Mouse (Mus musculus) neural tube, embryonic 12.5 days (tissue): Measurements from ENCODE around the gene Prpf8. TPM values are rescaled to one million over a fixed set of nuclear protein-coding genes. Genes with fewer than 3 reads are reported as not detected.
"Not testable (repeated sequence)": the region's sequence is repeated elsewhere in the genome, so short reads cannot be mapped to it uniquely, and the experiment has no call there.

Experiments used
- ATAC-seq: fragments of 200-750 bp; cut with Nextera tagmentation; 2 replicates; pipeline ENCODE4 v1.8.0; 2017; ENCODE audit warnings: low read depth, mild to moderate bottlenecking, moderate TSS enrichment, moderate library complexity; ENCODE audit not compliant: low FRiP score
- H3K27ac ChIP-seq: fragments of 300-500 bp; sonication (generic); 2 replicates; pipeline ENCODE4 v1.5.1; 2016
- H3K27me3 ChIP-seq: fragments of 300-500 bp; sonication (generic); replicated peaks from 2 replicates; pipeline ENCODE4 v1.6.1; 2016; ENCODE audit warnings: mild to moderate bottlenecking
- H3K36me3 ChIP-seq: fragments of 300-500 bp; sonication (generic); 2 replicates; pipeline ENCODE4 v1.6.1; 2016; ENCODE audit warnings: mild to moderate bottlenecking
- H3K4me1 ChIP-seq: fragments of 300-500 bp; sonication (generic); 2 replicates; pipeline ENCODE4 v1.6.1; 2016
- H3K4me2 ChIP-seq: fragments of 300-500 bp; sonication (generic); replicated peaks from 2 replicates; pipeline ENCODE4 v1.6.1; 2016; ENCODE audit warnings: mild to moderate bottlenecking
- H3K4me3 ChIP-seq: fragments of 300-500 bp; sonication (generic); 2 replicates; pipeline ENCODE4 v1.5.1; 2016
- H3K9ac ChIP-seq: fragments of 300-500 bp; sonication (generic); 2 replicates; pipeline ENCODE4 v1.6.1; 2016; ENCODE audit warnings: mild to moderate bottlenecking
- H3K9me3 ChIP-seq: fragments of 300-500 bp; sonication (generic); 2 replicates; pipeline ENCODE4 v1.6.1; 2016; ENCODE audit warnings: mild to moderate bottlenecking
- WGBS: fragments of 180-500 bp; shearing (Covaris S2); methylation state at CpG from one replicate; pipeline ENCODE4 v1.1.7; 2016; 5-methylcytosine and 5-hydroxymethylcytosine counted together
- polyA plus RNA-seq: library from polyadenylated mRNA; unstranded; fragments of >200 nt; fragmentation: Nextera tagmentation; extraction: Ambion mirVana; gene quantifications from 2 replicates; pipeline ENCODE4 v1.2.1, GENCODE M21; 2016

Prpf8 gene
- polyA plus RNA-seq, 1 experiment from 2014 or later = 68.3 TPM

GRCm38 (mm10) chr11:75538970-75539299, 52.3 kb downstream of the Prpf8 start:
- Histone ChIP-seq H3K27me3 (no peaks in the 10 kb centered on the region), H3K36me3 (peaks cover 5% of the 10 kb centered on the region; the same call in 1 of the 2 replicates), H3K4me1 (peaks cover 31% of the 10 kb centered on the region), H3K4me2 (no peak overlapping the region), H3K27ac (no peak overlapping the region), H3K4me3 (no peak overlapping the region), H3K9ac (no peak overlapping the region), H3K9me3 (no peaks in the 10 kb centered on the region)
- 91% methylated on average over 13 of the region's 13 CpGs for WGBS
- no peak for ATAC-seq

GRCm38 (mm10) chr11:75540209-75540608, 53.6 kb downstream of the Prpf8 start:
- 94% methylated on average over 8 of the region's 8 CpGs for WGBS

DNA sequence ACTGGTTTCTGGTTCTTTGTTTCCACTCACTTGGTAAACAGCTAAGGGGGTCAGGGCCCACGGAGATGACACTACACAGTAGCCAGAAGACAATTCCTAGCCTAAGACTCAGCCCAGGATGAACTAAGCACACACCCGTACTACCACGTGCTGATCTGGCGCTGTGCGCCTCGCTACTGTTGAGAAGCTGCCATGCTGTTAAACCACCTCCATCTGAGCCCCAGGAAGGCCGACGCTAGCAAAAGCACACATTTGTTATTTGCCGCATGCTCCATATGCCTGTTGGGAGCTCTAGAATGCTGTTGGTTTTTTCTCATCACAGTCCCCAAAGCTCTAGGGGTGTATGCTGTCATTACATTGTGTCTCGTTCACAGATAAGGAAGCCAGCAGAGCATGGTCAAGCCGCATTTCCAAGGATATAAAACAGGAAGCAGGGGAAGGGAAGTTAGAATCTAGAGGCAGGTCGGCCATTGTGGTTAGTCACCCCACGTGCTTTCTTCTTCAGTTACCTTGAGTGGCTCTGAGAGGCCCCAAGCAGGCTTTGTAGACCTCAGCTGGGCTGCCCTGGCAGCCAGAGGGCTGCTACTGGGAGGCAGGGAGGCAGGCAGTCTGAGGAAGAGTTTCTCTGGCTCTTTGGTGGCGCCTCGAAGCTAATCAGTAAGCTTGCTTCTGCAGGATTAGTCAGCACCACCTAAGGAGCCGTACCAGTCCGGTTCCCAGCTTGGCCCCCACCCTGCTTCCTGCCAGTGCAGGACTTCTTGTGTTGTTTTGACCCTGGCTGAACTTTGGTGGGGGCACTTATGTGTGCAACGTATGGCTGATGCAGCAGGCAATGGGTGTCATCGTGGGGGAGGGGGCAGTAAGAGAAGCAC, 54.3 kb downstream of the Prpf8 start:
- WGBS = 81% methylated on average over 19 of the region's 19 CpGs
- no peaks in the 10 kb centered on the region for H3K27me3 ChIP-seq
- H3K4me3 ChIP-seq = no peak overlapping the region
- H3K36me3 ChIP-seq = peaks cover 19% of the 10 kb centered on the region; the same call in 1 of the 2 replicates
- no peak overlapping the region for H3K9ac ChIP-seq
- H3K4me1 ChIP-seq = peaks cover 15% of the 10 kb centered on the region
- ATAC-seq = no peak
- no peak overlapping the region for H3K4me2 ChIP-seq
- no peaks in the 10 kb centered on the region for H3K9me3 ChIP-seq
- H3K27ac ChIP-seq = no peak overlapping the region

More at GRCm38 (mm10) chr11:75540209-75540608, 53.6 kb downstream of the Prpf8 start:
- Histone ChIP-seq H3K4me2 (no peak overlapping the region), H3K4me1 (peaks cover 21% of the 10 kb centered on the region), H3K9me3 (no peaks in the 10 kb centered on the region), H3K36me3 (peaks cover 12% of the 10 kb centered on the region; the same call in 1 of the 2 replicates), H3K27me3 (no peaks in the 10 kb centered on the region), H3K9ac (no peak overlapping the region), H3K27ac (no peak overlapping the region), H3K4me3 (no peak overlapping the region)
- ATAC-seq = no peak

DNA sequence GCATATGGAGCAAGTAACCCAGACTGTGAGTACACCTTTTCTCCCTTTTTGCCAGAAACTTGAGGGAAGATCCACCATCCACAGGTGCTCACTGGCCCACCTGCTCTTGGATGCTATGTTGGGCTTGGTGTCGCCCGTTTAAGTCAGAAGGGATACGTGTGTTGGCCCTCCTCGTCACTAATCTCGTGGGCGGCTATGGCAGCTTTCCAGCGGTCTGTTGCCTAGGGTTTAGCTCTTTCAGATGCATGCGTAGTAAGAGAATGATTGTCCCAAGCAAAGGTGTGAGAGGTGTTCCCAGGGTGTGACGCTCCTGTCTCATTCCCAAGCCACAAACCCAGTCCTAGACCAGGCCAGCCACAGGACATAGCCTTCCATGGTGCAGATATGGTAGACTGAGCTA, 58.1 kb downstream of the Prpf8 start:
- H3K36me3 ChIP-seq = peaks cover 22% of the 10 kb centered on the region; the same call in 1 of the 2 replicates
- no peak overlapping the region for H3K27ac ChIP-seq
- no peaks in the 10 kb centered on the region for H3K9me3 ChIP-seq
- H3K9ac ChIP-seq = no peak overlapping the region
- no peak for ATAC-seq
- peaks cover 4% of the 10 kb centered on the region; the same call in 1 of the 2 replicates for H3K4me1 ChIP-seq
- H3K27me3 ChIP-seq = no peaks in the 10 kb centered on the region
- WGBS = 83% methylated on average over 9 of the region's 9 CpGs
- no peak overlapping the region for H3K4me3 ChIP-seq
- no peak overlapping the region for H3K4me2 ChIP-seq

GRCm38 (mm10) chr11:75546057-75546456, 59.4 kb downstream of the Prpf8 start:
- ATAC-seq = no peak
- no peaks in the 10 kb centered on the region for H3K27me3 ChIP-seq
- WGBS = 83% methylated on average over 4 of the region's 4 CpGs
- H3K9me3 ChIP-seq = no peaks in the 10 kb centered on the region
- H3K36me3 ChIP-seq = peaks cover 19% of the 10 kb centered on the region; the same call in 1 of the 2 replicates
- H3K9ac ChIP-seq = no peak overlapping the region
- H3K4me3 ChIP-seq = no peak overlapping the region
- H3K4me2 ChIP-seq = no peak overlapping the region
- peaks cover 15% of the 10 kb centered on the region for H3K4me1 ChIP-seq
- no peak overlapping the region for H3K27ac ChIP-seq

- no peaks in the 10 kb centered on the region for H3K9me3 ChIP-seq
- peaks cover 15% of the 10 kb centered on the region; the same call in 1 of the 2 replicates for H3K36me3 ChIP-seq
- H3K4me3 ChIP-seq = no peak overlapping the region
- H3K27ac ChIP-seq = no peak overlapping the region
- 64% methylated on average over 5 of the region's 5 CpGs for WGBS
- H3K9ac ChIP-seq = no peak overlapping the region
- 0 out of 2 replicates have a peak, but pooled peaks have one; percentile 4 for ATAC-seq
- H3K27me3 ChIP-seq = no peaks in the 10 kb centered on the region
- H3K4me1 ChIP-seq = peaks cover 26% of the 10 kb centered on the region
- no peak overlapping the region for H3K4me2 ChIP-seq
Observed at GRCm38 (mm10) chr11:75549658-75550111, 63.1 kb downstream of the Prpf8 start.

DNA sequence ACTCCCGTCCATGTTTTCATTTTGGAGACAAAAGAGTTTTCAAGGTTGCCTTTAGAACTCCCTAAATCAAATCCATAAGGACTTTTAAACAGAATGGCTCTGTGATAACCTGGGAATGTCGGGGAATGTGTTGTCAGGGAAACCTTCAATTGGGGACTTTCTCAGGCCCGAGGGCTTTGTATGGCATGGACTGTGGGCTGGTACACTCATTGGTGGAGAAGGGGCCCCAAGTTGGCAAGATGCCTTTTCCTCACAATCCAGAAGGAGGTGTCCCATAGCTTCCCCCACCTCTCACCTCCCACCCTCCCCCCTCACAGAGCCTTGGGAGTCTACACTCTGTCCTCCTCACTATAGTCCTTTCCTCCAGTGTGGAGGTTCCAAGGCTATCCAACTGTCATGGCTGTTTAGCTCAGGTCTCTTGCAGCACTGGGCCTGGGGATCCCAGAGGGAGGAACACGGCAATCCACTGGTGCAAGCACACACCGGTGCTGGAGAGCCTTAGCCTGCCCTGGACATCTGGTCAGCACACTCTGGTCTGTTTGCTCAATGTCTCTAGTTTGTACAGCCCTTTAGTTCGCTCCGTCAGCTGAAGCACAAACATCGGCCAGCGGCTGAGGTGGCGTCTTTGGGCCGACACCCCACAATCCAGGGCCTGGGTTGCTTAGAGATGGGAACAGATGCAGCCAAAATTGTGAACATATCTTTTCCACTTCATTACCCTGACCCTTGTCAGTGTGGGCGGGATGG, 63.8 kb downstream of the Prpf8 start:
- Histone ChIP-seq H3K9ac (peak overlapping the region; percentile 4; the same call in 1 of the 2 replicates), H3K36me3 (peaks cover 9% of the 10 kb centered on the region; the same call in 1 of the 2 replicates), H3K4me1 (peaks cover 26% of the 10 kb centered on the region), H3K27ac (no peak overlapping the region; the same call in 1 of the 2 replicates), H3K4me3 (no peak overlapping the region), H3K4me2 (no peak overlapping the region), H3K27me3 (no peaks in the 10 kb centered on the region), H3K9me3 (no peaks in the 10 kb centered on the region)
- WGBS = 53% methylated on average over 12 of the region's 12 CpGs
- peak; percentile 50; the same call in 1 of the 2 replicates for ATAC-seq

GRCm38 (mm10) chr11:75551321-75551720, 64.7 kb downstream of the Prpf8 start:
- no peak overlapping the region for H3K27ac ChIP-seq
- H3K4me1 ChIP-seq = peaks cover 26% of the 10 kb centered on the region
- ATAC-seq = no peak
- H3K4me3 ChIP-seq = no peak overlapping the region
- H3K4me2 ChIP-seq = no peak overlapping the region
- H3K36me3 ChIP-seq = no peaks in the 10 kb centered on the region
- H3K27me3 ChIP-seq = no peaks in the 10 kb centered on the region
- H3K9ac ChIP-seq = no peak overlapping the region
- WGBS = 84% methylated on average over 5 of the region's 5 CpGs
- H3K9me3 ChIP-seq = no peaks in the 10 kb centered on the region

DNA sequence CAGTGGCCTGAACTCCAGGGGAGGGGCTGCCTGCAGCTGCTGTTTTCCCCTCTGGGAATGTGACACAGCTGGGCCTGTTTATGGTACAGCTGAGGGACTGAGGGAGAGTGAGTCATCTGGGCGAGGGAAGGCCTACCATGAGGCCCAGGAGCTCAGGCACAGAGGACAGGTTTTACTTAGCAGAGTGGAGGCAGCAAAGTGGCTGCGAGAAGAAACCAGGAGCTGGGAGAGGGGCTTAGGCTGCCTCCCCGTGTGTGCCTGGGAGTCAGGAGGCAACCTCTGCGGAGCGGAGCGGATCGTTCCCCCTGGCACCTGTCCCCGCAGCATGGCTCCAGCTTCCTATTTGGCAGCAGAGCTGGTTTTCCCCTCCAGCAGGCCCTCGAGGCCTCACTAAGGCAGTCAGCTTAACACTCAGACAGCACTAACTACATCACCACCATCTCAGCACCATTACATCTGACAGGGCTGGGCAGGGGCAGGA, 65.4 kb downstream of the Prpf8 start:
- no peaks in the 10 kb centered on the region for H3K36me3 ChIP-seq
- 73% methylated on average over 9 of the region's 9 CpGs for WGBS
- H3K9me3 ChIP-seq = no peaks in the 10 kb centered on the region
- H3K27me3 ChIP-seq = no peaks in the 10 kb centered on the region
- peaks cover 26% of the 10 kb centered on the region for H3K4me1 ChIP-seq
- H3K4me2 ChIP-seq = no peak overlapping the region
- H3K4me3 ChIP-seq = no peak overlapping the region
- H3K27ac ChIP-seq = no peak overlapping the region
- H3K9ac ChIP-seq = 0 out of 2 replicates have a peak overlapping the region, but pooled peaks have one; percentile 35
- no peak for ATAC-seq

DNA sequence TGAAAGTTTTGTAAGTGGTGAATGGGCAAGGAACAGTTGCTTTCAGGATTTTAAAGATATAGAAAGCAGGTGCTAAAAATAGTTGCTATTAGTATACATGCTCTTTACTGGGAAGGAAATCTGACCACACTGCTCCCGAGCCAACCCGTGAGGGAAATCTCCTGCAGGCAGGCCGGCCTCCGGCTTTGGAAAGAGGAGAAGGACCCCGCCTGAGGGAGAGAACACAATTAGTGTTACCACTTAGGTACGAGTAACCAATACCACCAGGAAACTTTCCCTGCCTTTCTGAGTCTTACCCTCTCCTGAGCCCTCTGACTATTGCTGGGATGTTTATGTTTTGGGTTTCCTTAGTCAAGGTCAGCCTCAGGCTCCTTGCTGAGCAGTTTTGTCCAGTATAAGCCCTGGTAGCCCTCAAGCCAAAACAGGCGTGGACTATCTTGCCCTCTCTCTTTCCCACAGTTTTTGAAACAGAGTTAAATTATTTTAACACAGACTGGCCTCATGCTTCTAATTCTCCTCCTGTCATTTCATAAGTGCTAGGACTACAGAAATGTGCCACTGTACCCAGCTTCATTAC, 66.4 kb downstream of the Prpf8 start:
- 74% methylated on average over 7 of the region's 7 CpGs for WGBS

GRCm38 (mm10) chr11:75556006-75556405, 69.4 kb downstream of the Prpf8 start:
- Histone ChIP-seq H3K4me1 (peaks cover 12% of the 10 kb centered on the region), H3K36me3 (peaks cover 14% of the 10 kb centered on the region)
- not testable (repeated sequence) for H3K9ac ChIP-seq, ATAC-seq, H3K4me2 ChIP-seq, H3K27me3 ChIP-seq, H3K9me3 ChIP-seq, H3K4me3 ChIP-seq, H3K27ac ChIP-seq
- 95% methylated on average over 6 of the region's 6 CpGs for WGBS

More for the DNA sequence above, 66.4 kb downstream of the Prpf8 start:
- Histone ChIP-seq H3K27me3 (no peaks in the 10 kb centered on the region), H3K27ac (no peak overlapping the region), H3K9me3 (no peaks in the 10 kb centered on the region), H3K4me3 (no peak overlapping the region), H3K36me3 (peaks cover 5% of the 10 kb centered on the region), H3K4me2 (no peak overlapping the region), H3K4me1 (peaks cover 26% of the 10 kb centered on the region), H3K9ac (no peak overlapping the region)
- no peak for ATAC-seq

GRCm38 (mm10) chr11:75557142-75557541, 70.5 kb downstream of the Prpf8 start:
- peaks cover 16% of the 10 kb centered on the region for H3K36me3 ChIP-seq
- H3K27ac ChIP-seq = no peak overlapping the region
- H3K4me1 ChIP-seq = peaks cover under 1% of the 10 kb centered on the region
- H3K9ac ChIP-seq = no peak overlapping the region
- no peak overlapping the region for H3K4me3 ChIP-seq
- 74% methylated on average over 6 of the region's 6 CpGs for WGBS
- H3K27me3 ChIP-seq = no peaks in the 10 kb centered on the region
- no peak for ATAC-seq
- H3K4me2 ChIP-seq = no peak overlapping the region
- no peaks in the 10 kb centered on the region for H3K9me3 ChIP-seq
